Mouse (Mus musculus) erythroblast, embryonic 14.5 days (primary cell): ENCODE results near the gene Cst12.

Experiments used
- GATA1 ChIP-seq: IDR thresholded peaks from 2 replicates; pipeline ENCODE4 v1.6.1; 2012; ENCODE audit warnings: low read length, inconsistent platforms, mixed read lengths
- TAL1 ChIP-seq: IDR thresholded peaks from 3 replicates; pipeline ENCODE4 v1.6.1; 2012; ENCODE audit warnings: low read length, inconsistent platforms, mixed read lengths

GRCm38 (mm10) chr2:148801491-148801921 lies 12.3 kb downstream of the Cst12 start:
- no peak for TF ChIP-seq GATA1
- no peak for TF ChIP-seq TAL1
